Mouse (Mus musculus): ENCODE results near the gene Eea1. TPM values are rescaled to one million over a fixed set of nuclear protein-coding genes. Genes with fewer than 3 reads are reported as not detected.

The Eea1 gene
- total RNA-seq, 1 experiment, result 12.4 TPM

GRCm38 (mm10) chr10:95991176-95991575, 50.7 kb downstream of the Eea1 start:
- no peak overlapping the region for H3K27ac ChIP-seq (ENCODE audit: insufficient read depth, low read depth, low read length, poor library complexity, severe bottlenecking)
- no peak overlapping the region for H3K4me3 ChIP-seq (ENCODE audit: insufficient read depth in 1 of 2, low read depth in 1 of 2, low read length in 2 of 2, poor library complexity in 1 of 2, severe bottlenecking in 1 of 2)
- no peaks in the 10 kb centered on the region for H3K4me1 ChIP-seq (ENCODE audit: control insufficient read depth in 2 of 2, insufficient read depth in 2 of 2, low read length in 2 of 2, poor library complexity in 1 of 2)
- no peak for DNase-seq (ENCODE audit: low read depth, low spot score)
- in situ Hi-C loops (cut with MboI; ENCODE audit: low sequenced_read_pairs in 2 of 2, unreplicated experiment in 2 of 2), result no loop called here
- no peak for TF ChIP-seq CHD2 (IDR thresholded peaks at IDR 0.05; ENCODE audit: low read depth, low read length)
- TF ChIP-seq HCFC1 (IDR thresholded peaks at IDR 0.05; ENCODE audit: borderline replicate concordance, insufficient read depth, low read length), result no peak
- no peak for TF ChIP-seq MAFK (IDR thresholded peaks at IDR 0.05; ENCODE audit: insufficient read depth, low read depth, low read length)
- TF ChIP-seq ZNF384 (IDR thresholded peaks at IDR 0.05; ENCODE audit: low read depth, low read length), result no peak
- TF ChIP-seq ZC3H11A (IDR thresholded peaks at IDR 0.05; ENCODE audit: borderline replicate concordance, low read depth, low read length), result no peak
- H3K36me3 ChIP-seq (ENCODE audit: control insufficient read depth, insufficient read depth, low read length, poor library complexity, severe bottlenecking), result no peaks in the 10 kb centered on the region
- H3K9me3 ChIP-seq (ENCODE audit: control insufficient read depth, insufficient read depth, low read depth, low read length), result no peaks in the 10 kb centered on the region
- no peak overlapping the region for H3K9ac ChIP-seq (ENCODE audit: insufficient read depth, low read depth, low read length, poor library complexity, severe bottlenecking)

DNA sequence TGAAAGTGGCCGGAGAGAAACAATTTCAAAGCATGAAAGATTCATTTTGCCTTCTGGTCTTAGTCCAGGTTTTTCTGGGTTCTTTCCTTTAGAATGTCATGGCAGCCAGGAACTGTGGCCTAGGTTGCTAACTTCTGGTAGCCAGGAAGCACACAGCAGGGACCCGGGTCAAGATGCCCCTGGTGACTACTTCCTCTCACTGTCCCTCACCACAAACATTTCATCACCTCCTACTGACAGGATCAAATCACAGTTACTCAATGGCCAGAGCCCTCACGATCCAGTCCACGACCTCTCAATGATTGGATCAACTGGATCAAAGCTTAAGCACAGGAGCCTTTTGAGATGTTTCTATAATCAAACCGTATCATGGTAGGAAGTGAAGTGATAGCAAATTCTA, 60.5 kb downstream of the Eea1 start:
- no peaks in the 10 kb centered on the region for H3K9me3 ChIP-seq (ENCODE audit: control insufficient read depth, insufficient read depth, low read depth, low read length)
- TF ChIP-seq HCFC1 (IDR thresholded peaks at IDR 0.05; ENCODE audit: borderline replicate concordance, insufficient read depth, low read length) (no peak), ZC3H11A (IDR thresholded peaks at IDR 0.05; ENCODE audit: borderline replicate concordance, low read depth, low read length) (no peak), MAFK (IDR thresholded peaks at IDR 0.05; ENCODE audit: insufficient read depth, low read depth, low read length) (no peak), ZNF384 (IDR thresholded peaks at IDR 0.05; ENCODE audit: low read depth, low read length) (no peak), CHD2 (IDR thresholded peaks at IDR 0.05; ENCODE audit: low read depth, low read length) (no peak)
- DNase-seq (ENCODE audit: low read depth, low spot score), result no peak
- no peaks in the 10 kb centered on the region for H3K4me1 ChIP-seq (ENCODE audit: control insufficient read depth in 2 of 2, insufficient read depth in 2 of 2, low read length in 2 of 2, poor library complexity in 1 of 2)
- H3K36me3 ChIP-seq (ENCODE audit: control insufficient read depth, insufficient read depth, low read length, poor library complexity, severe bottlenecking), result no peaks in the 10 kb centered on the region
- in situ Hi-C loops (cut with MboI; ENCODE audit: low sequenced_read_pairs in 2 of 2, unreplicated experiment in 2 of 2), result no loop called here
- no peak overlapping the region for H3K4me3 ChIP-seq (ENCODE audit: insufficient read depth in 1 of 2, low read depth in 1 of 2, low read length in 2 of 2, poor library complexity in 1 of 2, severe bottlenecking in 1 of 2)
- H3K27ac ChIP-seq (ENCODE audit: insufficient read depth, low read depth, low read length, poor library complexity, severe bottlenecking), result no peak overlapping the region
- no peak overlapping the region for H3K9ac ChIP-seq (ENCODE audit: insufficient read depth, low read depth, low read length, poor library complexity, severe bottlenecking)

DNA sequence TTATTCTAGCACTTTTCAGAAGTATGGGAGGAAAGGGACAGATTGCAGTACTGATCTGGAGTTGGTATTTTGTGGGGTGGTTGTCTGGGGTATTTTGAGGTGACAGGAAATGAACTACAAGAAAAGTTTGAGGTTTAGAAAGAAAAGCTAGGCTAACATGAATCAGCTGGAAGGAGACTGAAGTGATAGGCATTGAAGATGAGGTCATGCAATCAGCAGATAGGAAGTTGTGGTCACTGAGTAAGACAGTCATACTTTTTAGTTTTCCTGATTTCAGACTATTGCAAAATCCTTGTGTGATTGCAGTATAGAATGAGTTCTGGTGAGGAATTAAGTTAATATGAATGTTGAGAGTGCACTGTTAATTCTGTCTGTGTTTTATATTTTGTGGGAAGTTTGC, 75.3 kb downstream of the Eea1 start:
- H3K36me3 ChIP-seq (ENCODE audit: control insufficient read depth, insufficient read depth, low read length, poor library complexity, severe bottlenecking), result no peaks in the 10 kb centered on the region
- no peak overlapping the region for H3K9ac ChIP-seq (ENCODE audit: insufficient read depth, low read depth, low read length, poor library complexity, severe bottlenecking)
- DNase-seq (ENCODE audit: low read depth, low spot score), result no peak
- H3K27ac ChIP-seq (ENCODE audit: insufficient read depth, low read depth, low read length, poor library complexity, severe bottlenecking), result no peak overlapping the region
- H3K4me1 ChIP-seq (ENCODE audit: control insufficient read depth in 2 of 2, insufficient read depth in 2 of 2, low read length in 2 of 2, poor library complexity in 1 of 2), result no peaks in the 10 kb centered on the region
- TF ChIP-seq HCFC1 (IDR thresholded peaks at IDR 0.05; ENCODE audit: borderline replicate concordance, insufficient read depth, low read length) (no peak), ZC3H11A (IDR thresholded peaks at IDR 0.05; ENCODE audit: borderline replicate concordance, low read depth, low read length) (no peak), CHD2 (IDR thresholded peaks at IDR 0.05; ENCODE audit: low read depth, low read length) (no peak), MAFK (IDR thresholded peaks at IDR 0.05; ENCODE audit: insufficient read depth, low read depth, low read length) (no peak), ZNF384 (IDR thresholded peaks at IDR 0.05; ENCODE audit: low read depth, low read length) (no peak)
- no peaks in the 10 kb centered on the region for H3K9me3 ChIP-seq (ENCODE audit: control insufficient read depth, insufficient read depth, low read depth, low read length)
- in situ Hi-C loops (cut with MboI; ENCODE audit: low sequenced_read_pairs in 2 of 2, unreplicated experiment in 2 of 2), result no loop called here
- H3K4me3 ChIP-seq (ENCODE audit: insufficient read depth in 1 of 2, low read depth in 1 of 2, low read length in 2 of 2, poor library complexity in 1 of 2, severe bottlenecking in 1 of 2), result no peak overlapping the region

GRCm38 (mm10) chr10:96017418-96017817, 77.0 kb downstream of the Eea1 start:
- TF ChIP-seq ZC3H11A (IDR thresholded peaks at IDR 0.05; ENCODE audit: borderline replicate concordance, low read depth, low read length) (no peak), HCFC1 (IDR thresholded peaks at IDR 0.05; ENCODE audit: borderline replicate concordance, insufficient read depth, low read length) (no peak), CHD2 (IDR thresholded peaks at IDR 0.05; ENCODE audit: low read depth, low read length) (no peak), ZNF384 (IDR thresholded peaks at IDR 0.05; ENCODE audit: low read depth, low read length) (no peak), MAFK (IDR thresholded peaks at IDR 0.05; ENCODE audit: insufficient read depth, low read depth, low read length) (no peak)
- H3K9ac ChIP-seq (ENCODE audit: insufficient read depth, low read depth, low read length, poor library complexity, severe bottlenecking), result no peak overlapping the region

More at GRCm38 (mm10) chr10:96017418-96017817, 77.0 kb downstream of the Eea1 start:
- no peaks in the 10 kb centered on the region for H3K4me1 ChIP-seq (ENCODE audit: control insufficient read depth in 2 of 2, insufficient read depth in 2 of 2, low read length in 2 of 2, poor library complexity in 1 of 2)
- H3K4me3 ChIP-seq (ENCODE audit: insufficient read depth in 1 of 2, low read depth in 1 of 2, low read length in 2 of 2, poor library complexity in 1 of 2, severe bottlenecking in 1 of 2), result no peak overlapping the region
- H3K27ac ChIP-seq (ENCODE audit: insufficient read depth, low read depth, low read length, poor library complexity, severe bottlenecking), result no peak overlapping the region
- in situ Hi-C loops (cut with MboI; ENCODE audit: low sequenced_read_pairs in 2 of 2, unreplicated experiment in 2 of 2), result no loop called here
- H3K36me3 ChIP-seq (ENCODE audit: control insufficient read depth, insufficient read depth, low read length, poor library complexity, severe bottlenecking), result no peaks in the 10 kb centered on the region
- H3K9me3 ChIP-seq (ENCODE audit: control insufficient read depth, insufficient read depth, low read depth, low read length), result no peaks in the 10 kb centered on the region
- no peak for DNase-seq (ENCODE audit: low read depth, low spot score)

Data from ES-E14 (cell line).